Mouse (Mus musculus) E14TG2a.4 (cell line): Measurements from ENCODE around the gene 1700109H08Rik.
"Not testable (repeated sequence)": the region's sequence is repeated elsewhere in the genome, so short reads cannot be mapped to it uniquely, and the experiment has no call there.

ENCODE experiments used
- H3K27me3 ChIP-seq: 2 replicates; pipeline ENCODE4 v1.6.1; 2014; ENCODE audit warnings: low read length, control low read depth; ENCODE audit not compliant: insufficient read depth
- H3K36me3 ChIP-seq: 2 replicates; pipeline ENCODE4 v1.6.1; 2014; ENCODE audit warnings: low read length, control low read depth; ENCODE audit not compliant: insufficient read depth
- H3K4me1 ChIP-seq: replicated peaks from 2 replicates; pipeline ENCODE4 v1.6.1; 2014; ENCODE audit warnings: low read depth, low read length, control low read depth
- H3K4me3 ChIP-seq: replicated peaks from 2 replicates; pipeline ENCODE4 v1.5.1; 2014; ENCODE audit warnings: mild to moderate bottlenecking, low read length
- H3K9me3 ChIP-seq: 2 replicates; pipeline ENCODE4 v1.6.1; 2014; ENCODE audit warnings: low read length, control low read depth
- CTCF ChIP-seq: conservative IDR thresholded peaks from 2 replicates; pipeline ENCODE4 v1.5.1; 2014; ENCODE audit warnings: low read length
- NANOG ChIP-seq: IDR thresholded peaks from 2 replicates; pipeline ENCODE4 v1.6.1; 2014; ENCODE audit warnings: borderline replicate concordance, low read length, mixed read lengths
- POU5F1 ChIP-seq: IDR thresholded peaks from 2 replicates; pipeline ENCODE4 v1.6.1; 2014; ENCODE audit warnings: low read length, borderline replicate concordance

Gene 1700109H08Rik

GRCm38 (mm10) chr5:3571266-3571665 lies at the start of gene 1700109H08Rik:
Gene 1700109H08Rik (plus strand): TSS chr5:3571566.
- no peak within 1 kb of the TSS for H3K4me3 ChIP-seq
- H3K27me3 ChIP-seq, result no peaks in the 10 kb centered on the region
- H3K9me3 ChIP-seq, result peaks cover 8% of the 10 kb centered on the region; the same call in 1 of the 2 replicates
- peaks cover 2% of the 10 kb centered on the region; the same call in 1 of the 2 replicates for H3K4me1 ChIP-seq
- H3K36me3 ChIP-seq, result peaks cover 94% of the 10 kb centered on the region
- no peak for TF ChIP-seq POU5F1
- TF ChIP-seq CTCF, result no peak
- TF ChIP-seq NANOG, result no peak

- Histone ChIP-seq H3K27me3 (no peaks in the 10 kb centered on the region), H3K36me3 (peaks cover 83% of the 10 kb centered on the region), H3K9me3 (no peaks in the 10 kb centered on the region), H3K4me1 (peaks cover 14% of the 10 kb centered on the region), H3K4me3 (no peak overlapping the region)
- no peak for TF ChIP-seq POU5F1
- TF ChIP-seq CTCF, result no peak
- no peak for TF ChIP-seq NANOG
Observed at GRCm38 (mm10) chr5:3521741-3522140, 49.6 kb upstream of the 1700109H08Rik start.

GRCm38 (mm10) chr5:3522826-3523225 lies 48.5 kb upstream of the 1700109H08Rik start:
- Histone ChIP-seq H3K4me1 (peaks cover 24% of the 10 kb centered on the region), H3K9me3 (no peaks in the 10 kb centered on the region), H3K36me3 (peaks cover 75% of the 10 kb centered on the region), H3K27me3 (no peaks in the 10 kb centered on the region), H3K4me3 (no peak overlapping the region)
- no peak for TF ChIP-seq NANOG
- TF ChIP-seq POU5F1, result no peak
- TF ChIP-seq CTCF, result no peak

DNA sequence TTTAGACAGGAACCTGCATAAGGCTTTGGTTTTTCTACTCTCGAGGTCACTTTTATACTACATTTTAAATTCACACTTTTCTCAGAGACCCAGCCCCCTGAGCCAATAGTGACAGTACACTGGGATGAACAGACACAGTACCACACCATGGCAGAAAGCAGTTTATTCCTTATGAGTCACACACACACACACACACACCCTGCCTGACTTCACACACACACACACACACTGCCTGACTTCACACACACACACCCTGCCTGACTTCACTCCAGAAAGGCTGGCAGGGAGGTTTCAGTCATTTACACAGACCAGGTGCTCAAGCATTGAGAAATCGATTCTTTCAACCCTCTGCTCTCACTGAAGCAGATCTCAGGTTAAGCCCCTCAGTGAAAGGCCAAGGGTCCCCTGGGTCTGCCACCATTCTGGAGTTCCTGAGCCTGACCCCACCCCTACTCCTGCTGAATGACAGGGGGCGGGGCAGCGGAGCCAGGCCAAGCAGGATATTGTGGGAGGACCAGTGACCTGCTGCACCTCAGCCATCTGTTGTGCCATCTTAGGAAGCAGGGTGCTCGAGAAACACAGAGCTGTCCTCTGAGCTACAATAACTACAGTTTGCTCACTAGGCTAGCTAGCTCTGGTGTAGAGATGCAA lies 44.2 kb upstream of the 1700109H08Rik start:
- TF ChIP-seq NANOG (no peak), CTCF (no peak), POU5F1 (no peak)
- Histone ChIP-seq H3K4me1 (peaks cover 17% of the 10 kb centered on the region), H3K4me3 (no peak overlapping the region), H3K27me3 (no peaks in the 10 kb centered on the region), H3K9me3 (no peaks in the 10 kb centered on the region), H3K36me3 (peaks cover 35% of the 10 kb centered on the region)

- no peaks in the 10 kb centered on the region for H3K9me3 ChIP-seq
- H3K27me3 ChIP-seq, result 0 out of 2 replicates have a peak, but pooled peaks cover 5% of the 10 kb centered on the region
- H3K4me1 ChIP-seq, result peaks cover 10% of the 10 kb centered on the region
- no peak overlapping the region for H3K4me3 ChIP-seq
- no peak for TF ChIP-seq NANOG
- no peak for TF ChIP-seq POU5F1
- no peak for TF ChIP-seq CTCF
- H3K36me3 ChIP-seq, result peaks cover 10% of the 10 kb centered on the region
Observed at GRCm38 (mm10) chr5:3529585-3530189, 41.7 kb upstream of the 1700109H08Rik start.

DNA sequence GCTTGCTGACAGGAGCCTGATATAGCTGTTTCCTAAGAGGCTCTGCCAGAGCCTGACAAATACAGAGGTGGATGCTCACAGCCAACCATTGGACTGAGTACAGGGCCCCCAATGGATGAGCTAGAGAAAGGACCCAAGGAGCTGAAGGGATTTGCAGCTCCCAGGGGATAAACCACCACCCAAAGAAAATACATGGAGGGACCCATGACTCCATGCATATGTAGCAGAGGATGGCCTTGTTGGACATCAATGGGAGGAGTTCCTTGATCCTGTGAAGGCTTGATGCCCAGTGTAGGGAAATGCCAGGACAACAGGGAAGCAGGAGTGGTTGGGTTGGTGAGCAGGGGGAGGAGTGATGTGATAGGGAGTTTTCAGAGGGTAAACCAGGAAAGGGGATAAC lies 39.3 kb upstream of the 1700109H08Rik start:
- not testable (repeated sequence) for H3K36me3 ChIP-seq, H3K9me3 ChIP-seq, H3K4me3 ChIP-seq, H3K4me1 ChIP-seq
- H3K27me3 ChIP-seq, result peaks cover 13% of the 10 kb centered on the region

DNA sequence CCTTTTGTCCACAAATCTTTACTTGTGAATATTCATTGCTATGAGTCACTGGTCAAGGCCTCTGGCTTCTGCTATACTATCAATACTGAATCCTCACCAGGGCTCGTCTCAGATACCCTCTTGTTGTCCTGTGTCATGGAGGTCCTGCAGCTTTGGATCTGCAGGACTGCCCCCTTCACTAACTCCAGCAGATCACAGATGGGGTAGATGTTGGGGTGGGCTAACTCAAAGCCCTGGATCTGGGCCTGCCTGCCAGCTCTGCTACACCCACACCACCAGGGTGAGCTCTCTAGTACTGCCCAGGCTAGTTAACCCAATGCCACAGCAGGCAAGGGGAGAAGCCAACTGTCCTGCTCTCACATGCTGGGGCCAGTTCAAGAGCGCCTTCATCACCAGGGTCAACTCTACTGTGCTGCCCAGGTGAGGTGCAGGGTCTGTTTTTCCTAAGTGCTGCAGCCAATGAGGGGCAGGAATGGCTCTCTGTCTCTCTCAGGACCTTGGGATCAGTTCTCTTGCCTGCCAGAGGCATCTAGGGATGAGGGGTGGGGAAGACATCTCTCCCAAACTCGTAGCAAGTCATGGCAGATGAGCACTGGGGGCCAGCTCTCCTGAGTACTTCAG lies 34.7 kb upstream of the 1700109H08Rik start:
- H3K36me3 ChIP-seq, result no peaks in the 10 kb centered on the region
- H3K9me3 ChIP-seq, result no peaks in the 10 kb centered on the region
- peaks cover 24% of the 10 kb centered on the region for H3K27me3 ChIP-seq
- no peak overlapping the region for H3K4me3 ChIP-seq
- TF ChIP-seq NANOG (no peak), CTCF (no peak), POU5F1 (no peak)
- H3K4me1 ChIP-seq, result no peaks in the 10 kb centered on the region; the same call in 1 of the 2 replicates

DNA sequence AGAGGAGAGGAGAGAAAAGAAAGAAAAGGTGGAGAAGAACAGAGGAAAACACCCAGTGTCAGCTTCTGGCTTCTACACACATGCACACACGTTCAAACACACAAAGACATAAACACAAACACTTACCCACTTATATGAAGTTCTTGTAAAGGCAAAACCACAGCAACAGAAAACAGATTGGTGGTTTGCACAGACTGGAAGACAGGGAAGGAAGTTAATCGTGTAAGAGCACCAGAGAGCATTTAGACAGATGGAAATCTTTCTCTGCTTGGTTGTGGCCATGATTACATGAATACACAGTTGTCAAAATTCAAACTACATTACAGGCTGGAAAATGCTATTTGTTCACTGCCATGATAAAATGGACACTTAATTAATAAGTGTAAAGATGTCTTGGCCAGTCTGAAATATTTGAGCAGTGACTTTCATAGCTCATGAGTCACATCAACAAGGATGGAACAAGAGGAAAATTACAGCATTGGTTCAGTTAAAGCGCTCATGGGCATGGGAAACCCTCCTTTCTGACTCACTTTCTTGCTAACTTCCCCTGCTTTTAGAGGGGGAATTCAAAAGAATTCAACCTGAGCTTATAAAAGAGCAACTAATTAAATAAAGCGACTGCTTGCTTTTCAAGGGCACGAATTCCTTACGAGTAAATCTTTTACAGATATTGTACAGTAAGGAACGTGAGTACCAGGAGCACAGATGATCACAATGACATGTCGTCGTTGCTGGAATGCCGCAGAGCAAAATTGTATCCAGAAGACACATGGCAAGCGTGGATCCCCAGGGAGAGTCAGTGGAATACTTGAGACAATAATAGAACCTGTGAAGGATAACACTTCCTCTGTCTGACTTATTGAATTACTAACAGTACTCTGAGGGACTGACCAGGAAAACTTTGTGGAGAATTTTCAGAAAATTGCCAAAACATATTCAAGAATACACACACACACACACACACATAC lies 32.6 kb upstream of the 1700109H08Rik start:
- TF ChIP-seq POU5F1, result no peak
- TF ChIP-seq CTCF, result no peak
- TF ChIP-seq NANOG, result no peak
- no peaks in the 10 kb centered on the region for H3K36me3 ChIP-seq
- no peak overlapping the region for H3K4me3 ChIP-seq
- no peaks in the 10 kb centered on the region; the same call in 1 of the 2 replicates for H3K4me1 ChIP-seq
- H3K9me3 ChIP-seq, result no peaks in the 10 kb centered on the region
- peaks cover 24% of the 10 kb centered on the region for H3K27me3 ChIP-seq
